Mouse (Mus musculus) bone marrow, adult 2 months (tissue): ENCODE data around the gene 2010300C02Rik. TPM values are rescaled to one million over a fixed set of nuclear protein-coding genes. Genes with fewer than 3 reads are reported as not detected.

Source experiments
- H3K27ac ChIP-seq: fragments of 200-500 bp; 2 replicates; pipeline ENCODE4 v1.5.1; 2012; ENCODE audit warnings: low read depth, mild to moderate bottlenecking, control low read depth, inconsistent platforms, low read length; ENCODE audit not compliant: control insufficient read depth, poor library complexity, insufficient read depth
- H3K4me1 ChIP-seq: fragments of 200-500 bp; 2 replicates; pipeline ENCODE4 v1.6.1; 2011; ENCODE audit warnings: low read length; ENCODE audit not compliant: control insufficient read depth, insufficient read depth
- H3K4me3 ChIP-seq: fragments of 200-500 bp; replicated peaks from 2 replicates; pipeline ENCODE3; 2011; ENCODE audit warnings: mild to moderate bottlenecking, low read depth, low read length, control low read depth; ENCODE audit not compliant: control insufficient read depth
- CTCF ChIP-seq: fragments of 200-500 bp; IDR thresholded peaks from 2 replicates; pipeline ENCODE4 v1.5.1; 2011; ENCODE audit warnings: low read length, control low read depth; ENCODE audit not compliant: control insufficient read depth, insufficient read depth
- POLR2A ChIP-seq: fragments of 200-500 bp; IDR thresholded peaks from 2 replicates; pipeline ENCODE4 v1.6.1; 2011; ENCODE audit warnings: low read depth, mild to moderate bottlenecking, control low read depth, low read length, borderline replicate concordance; ENCODE audit not compliant: control insufficient read depth
- WGBS: fragments of 180-500 bp; shearing (Covaris S2); methylation state at CpG from one replicate; pipeline ENCODE4 v1.1.7; 2018; 5-methylcytosine and 5-hydroxymethylcytosine counted together
- polyA plus RNA-seq: library from polyadenylated mRNA; stranded (reverse); fragments of >200 nt; gene quantifications from 2 replicates; pipeline ENCODE4 v1.2.4, GENCODE M21; 2011; ENCODE audit warnings: low replicate concordance; ENCODE audit not compliant: missing spikeins, insufficient read depth, insufficient read length

2010300C02Rik gene
- polyA plus RNA-seq: not detected in 2 replicates

DNA sequence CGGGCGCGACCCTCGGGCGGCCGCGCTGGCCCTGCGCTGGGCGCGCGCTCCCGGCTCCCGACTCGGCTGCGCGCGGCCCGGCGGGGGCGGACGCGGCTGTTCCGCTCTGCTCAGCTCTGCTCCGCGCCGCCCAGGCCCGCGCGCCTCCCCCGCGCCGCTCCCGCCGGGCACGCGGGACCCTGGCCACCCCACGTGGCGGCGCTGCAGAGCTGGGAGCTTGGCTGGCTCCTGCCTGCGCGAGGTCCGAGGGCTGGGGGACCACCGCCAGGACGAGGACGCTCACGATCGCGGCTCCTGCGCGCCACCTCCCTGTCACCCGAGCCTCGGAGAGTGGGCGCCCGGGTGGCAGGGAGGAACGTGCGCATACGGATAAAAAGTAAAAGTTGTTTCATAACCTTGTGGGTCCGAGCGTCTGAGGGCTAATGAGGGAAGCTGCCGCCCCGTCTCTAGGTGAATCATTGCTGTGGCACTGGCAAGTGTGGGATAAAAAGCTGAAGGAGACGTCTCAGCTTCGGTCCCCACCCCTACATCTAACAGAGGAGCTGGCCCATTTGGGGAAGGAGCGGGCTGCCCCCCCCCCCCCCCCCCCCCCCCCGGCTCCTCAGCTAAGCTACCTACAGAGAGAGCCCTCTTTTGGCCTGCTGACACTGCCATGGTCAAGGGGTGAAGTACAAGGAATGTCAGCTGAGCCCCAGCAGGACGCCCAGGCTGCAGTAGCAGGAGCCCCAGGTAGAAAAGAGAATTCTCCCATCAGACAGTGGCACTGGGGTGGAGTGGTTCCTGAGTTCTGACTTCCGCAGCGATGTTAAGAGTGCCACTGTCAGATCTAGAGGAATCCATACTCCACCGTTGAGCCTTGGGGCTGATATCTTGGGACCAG, at the start of gene 2010300C02Rik:
TSS of gene 2010300C02Rik (minus strand) at position 325 of the 880 bp plus-strand sequence.
- WGBS: 1% methylated on average over 67 of the region's 69 CpGs
- H3K4me3 ChIP-seq: peak within 1 kb of the TSS; percentile 47
- TF ChIP-seq CTCF (peak; percentile 7; the same call in 1 of the 2 replicates), POLR2A (no peak)
- H3K27ac ChIP-seq: no peak within 1 kb of the TSS; the same call in 1 of the 2 replicates
- no peaks in the 10 kb centered on the region; the same call in 1 of the 2 replicates for H3K4me1 ChIP-seq

DNA sequence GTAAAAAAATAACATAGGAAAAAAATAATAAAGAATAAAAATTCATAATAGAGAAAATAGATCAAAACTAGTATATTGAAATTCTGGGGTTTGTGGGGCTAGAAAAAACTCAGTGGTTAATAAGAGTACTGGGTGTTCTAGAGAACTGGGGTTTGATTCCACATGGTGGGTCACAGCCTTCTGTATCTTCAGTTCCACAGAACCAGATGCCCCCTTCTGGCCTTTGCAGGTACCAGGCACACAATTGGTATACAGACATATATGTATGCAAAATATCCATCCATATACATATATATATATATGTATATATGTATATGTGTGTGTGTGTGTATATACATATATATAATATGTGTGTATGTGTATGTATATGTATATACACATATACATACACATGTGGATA, 39.5 kb upstream of the 2010300C02Rik start:
- H3K4me3 ChIP-seq: no peak overlapping the region
- TF ChIP-seq POLR2A (no peak), CTCF (no peak)
- H3K4me1 ChIP-seq: no peaks in the 10 kb centered on the region
- no peak overlapping the region for H3K27ac ChIP-seq

DNA sequence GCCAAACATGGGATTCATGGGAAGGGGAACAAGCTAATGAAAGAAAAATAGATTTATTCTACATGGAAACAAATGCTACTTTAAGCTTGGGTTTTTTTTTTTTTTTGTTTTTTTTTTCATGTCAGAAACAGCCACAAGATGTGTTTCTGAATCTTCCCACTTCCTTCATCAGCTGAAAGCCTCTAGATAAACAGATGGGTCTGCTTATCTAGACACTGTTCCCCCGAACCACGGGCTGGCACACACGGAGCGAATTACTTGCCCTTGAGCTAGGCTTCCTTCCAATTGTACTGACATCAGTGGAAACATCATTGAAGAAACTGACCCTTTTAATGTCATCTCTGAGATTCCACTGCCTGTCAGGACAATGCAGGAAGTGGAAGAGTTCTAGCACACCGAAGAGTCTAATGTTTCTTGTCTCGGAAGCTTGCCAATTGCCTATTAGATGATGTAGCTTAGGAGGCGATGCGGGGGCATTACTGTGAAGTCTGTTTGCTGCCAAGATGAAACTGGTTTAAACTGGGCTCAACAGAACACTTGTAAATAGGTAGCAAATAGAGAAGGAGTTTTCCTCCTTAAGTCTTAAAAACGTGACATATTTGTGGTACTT, 24.9 kb upstream of the 2010300C02Rik start:
- TF ChIP-seq CTCF (no peak), POLR2A (no peak)
- Histone ChIP-seq H3K27ac (no peak overlapping the region), H3K4me1 (no peaks in the 10 kb centered on the region; the same call in 1 of the 2 replicates), H3K4me3 (no peak overlapping the region)
- 48% methylated on average over 9 of the region's 9 CpGs for WGBS

DNA sequence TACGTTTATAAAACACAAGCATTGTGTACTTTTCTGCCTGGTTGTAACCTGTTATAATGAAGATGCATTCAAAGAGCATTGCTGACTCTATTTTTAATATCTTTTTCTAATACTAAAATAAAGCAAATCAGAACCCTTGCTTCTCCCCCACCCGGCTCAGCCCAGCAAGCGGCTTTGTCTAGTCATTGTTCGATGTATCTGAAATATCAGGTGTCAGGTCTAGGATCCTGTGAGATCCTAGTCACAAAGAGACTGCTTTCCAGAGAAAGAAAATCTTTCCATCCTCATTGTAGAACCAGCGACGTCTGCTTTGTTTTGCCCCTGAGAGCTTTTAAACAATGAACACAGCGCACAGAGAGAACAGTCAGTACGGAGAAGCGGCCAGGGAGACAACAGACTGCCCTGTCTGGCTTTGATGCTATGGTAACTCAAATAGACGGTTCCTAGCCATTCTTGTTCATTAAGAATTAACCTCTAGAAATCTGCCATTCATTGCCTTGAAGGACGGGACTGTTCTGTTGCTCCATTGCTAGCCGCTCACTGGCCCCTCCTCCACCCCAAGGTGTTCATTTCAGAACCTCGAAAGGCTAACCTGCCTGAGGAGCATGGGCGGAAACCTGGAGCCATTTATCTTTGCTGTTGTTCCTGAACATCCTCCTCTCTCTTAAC, 22.9 kb upstream of the 2010300C02Rik start:
- 83% methylated on average over 14 of the region's 14 CpGs for WGBS
- H3K4me1 ChIP-seq: no peaks in the 10 kb centered on the region; the same call in 1 of the 2 replicates
- no peak overlapping the region for H3K27ac ChIP-seq
- TF ChIP-seq CTCF: no peak
- TF ChIP-seq POLR2A: no peak
- no peak overlapping the region for H3K4me3 ChIP-seq

DNA sequence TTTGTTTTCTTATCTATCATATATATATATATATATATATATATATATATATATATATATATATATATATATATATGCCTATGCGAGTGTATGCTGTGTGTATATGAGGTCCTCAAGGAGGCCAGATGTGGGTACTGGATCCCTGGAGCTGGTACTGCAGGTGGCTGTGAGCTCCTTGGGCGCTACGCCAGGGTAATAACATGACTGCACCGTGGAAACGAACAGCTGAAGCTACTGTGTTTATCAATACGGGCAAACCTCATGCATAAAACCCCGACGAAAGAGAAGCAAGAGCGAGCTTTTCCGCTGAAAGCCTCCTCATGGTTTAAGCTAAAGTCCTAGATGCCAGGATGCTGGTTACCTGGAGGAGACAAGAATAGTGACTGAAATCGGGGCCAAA, 22.2 kb upstream of the 2010300C02Rik start:
- Histone ChIP-seq H3K4me1 (peaks cover under 1% of the 10 kb centered on the region; the same call in 1 of the 2 replicates), H3K4me3 (no peak overlapping the region), H3K27ac (no peak overlapping the region)
- TF ChIP-seq CTCF (no peak), POLR2A (no peak)
- WGBS: 89% methylated on average over 11 of the region's 11 CpGs

DNA sequence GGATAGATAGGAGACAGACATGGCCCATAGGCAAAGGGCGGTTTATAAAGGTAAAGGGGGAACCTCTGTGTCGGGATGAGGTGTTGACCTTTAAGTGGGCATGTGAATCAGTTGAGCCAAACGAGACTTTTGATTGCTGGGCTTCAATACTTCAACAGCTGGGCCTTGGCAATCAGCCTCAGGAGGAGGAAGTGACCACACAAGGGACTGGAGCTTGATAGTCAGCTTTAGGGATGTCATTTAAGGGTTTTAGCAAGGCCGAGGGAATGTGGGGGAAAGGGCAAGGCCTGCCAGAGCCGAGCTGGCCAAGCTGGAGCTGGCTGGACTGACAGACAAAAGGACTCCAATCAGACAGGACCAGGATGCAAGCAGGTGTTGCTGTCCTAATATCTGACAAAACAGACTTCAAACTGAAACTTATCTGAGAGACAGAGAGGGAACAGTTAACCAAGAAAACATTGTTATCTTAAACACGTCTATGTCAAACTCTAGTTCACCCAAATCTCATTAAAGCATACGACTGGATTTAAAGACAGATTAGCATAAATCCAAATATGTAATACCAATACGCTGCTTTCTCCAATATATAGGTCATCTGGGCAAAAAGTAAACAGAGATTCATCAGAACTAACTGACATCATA, 20.4 kb upstream of the 2010300C02Rik start:
- Histone ChIP-seq H3K4me3 (no peak overlapping the region), H3K27ac (no peak overlapping the region), H3K4me1 (peaks cover 2% of the 10 kb centered on the region; the same call in 1 of the 2 replicates)
- no peak for TF ChIP-seq POLR2A
- TF ChIP-seq CTCF: no peak
- WGBS: 54% methylated on average over 8 of the region's 8 CpGs

DNA sequence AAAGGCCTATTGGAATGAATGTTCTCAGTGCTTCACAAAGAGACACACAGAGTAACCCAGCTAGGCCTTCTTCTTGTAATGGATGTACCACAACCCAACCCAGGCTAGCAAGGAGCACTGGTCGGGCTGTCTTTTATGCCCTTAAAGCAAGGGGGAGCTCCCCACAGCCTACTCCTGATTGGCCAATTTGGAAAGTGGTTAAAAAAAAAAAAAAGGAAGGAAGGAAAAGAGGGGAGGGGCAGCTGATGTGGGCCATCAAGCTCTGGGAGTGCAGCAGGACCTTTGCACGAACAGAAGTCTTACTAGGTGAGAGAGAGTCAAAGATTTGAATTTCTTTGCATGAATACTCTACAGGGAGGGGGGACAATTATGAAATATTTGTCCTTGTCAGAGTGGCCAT, 19.0 kb upstream of the 2010300C02Rik start:
- no peak overlapping the region for H3K4me3 ChIP-seq
- no peak overlapping the region for H3K27ac ChIP-seq
- peaks cover 3% of the 10 kb centered on the region; the same call in 1 of the 2 replicates for H3K4me1 ChIP-seq
- TF ChIP-seq CTCF: no peak
- TF ChIP-seq POLR2A: no peak
- 12% methylated on average over 2 of the region's 2 CpGs for WGBS
